Mouse (Mus musculus) CH12.LX (cell line): ENCODE measurements around the gene Nphs2.

ENCODE experiments used
- NELFE ChIP-seq: IDR thresholded peaks from 2 replicates; pipeline ENCODE4 v1.6.1; 2011; ENCODE audit warnings: low read depth, low read length, improper control_type of control experiment
- USF1 ChIP-seq: IDR thresholded peaks from 2 replicates; pipeline ENCODE4 v1.6.1; 2014; ENCODE audit warnings: low read depth, mild to moderate bottlenecking, inconsistent platforms, low read length, improper control_type of control experiment

DNA sequence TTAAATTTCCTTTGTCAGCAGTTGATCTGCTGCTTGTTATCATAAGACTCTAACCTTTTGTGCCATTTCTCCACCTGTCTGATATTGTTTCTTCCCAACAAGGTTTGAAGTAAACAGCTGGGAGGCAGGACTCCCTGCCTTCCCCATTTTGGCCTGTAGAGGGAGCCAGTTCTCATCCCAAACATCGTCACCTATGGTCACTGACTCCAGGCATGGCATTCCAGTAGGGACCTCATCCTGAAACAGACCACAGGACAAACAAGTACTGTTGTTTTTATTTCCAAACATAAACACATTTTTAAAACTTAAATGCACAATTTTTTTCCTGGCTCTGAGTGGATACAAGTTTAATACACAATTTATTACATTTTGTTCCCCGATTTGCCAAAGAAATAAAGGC lies 47.2 kb upstream of the Nphs2 start:
- TF ChIP-seq USF1 (no peak), NELFE (no peak)
